Mouse (Mus musculus): Measurements from ENCODE around the gene Abcb4. TPM values are rescaled to one million over a fixed set of nuclear protein-coding genes. Genes with fewer than 3 reads are reported as not detected.
"Not testable (repeated sequence)": the region's sequence is repeated elsewhere in the genome, so short reads cannot be mapped to it uniquely, and the experiment has no call there.

Abcb4 gene
- polyA plus RNA-seq, 1 experiment from 2014 or later, result 0.67 TPM

GRCm38 (mm10) chr5:8901001-8901400, 7.5 kb downstream of the Abcb4 start:
- Histone ChIP-seq H3K4me2 (ENCODE audit: low read length) (no peak overlapping the region), H3K4me3 (ENCODE audit: low read depth, low read length) (no peak overlapping the region), H3K4me1 (ENCODE audit: control insufficient read depth, insufficient read depth, low read length) (no peaks in the 10 kb centered on the region), H3K36me3 (ENCODE audit: control insufficient read depth, insufficient read depth, low read length) (no peaks in the 10 kb centered on the region), H3K27me3 (ENCODE audit: control insufficient read depth, insufficient read depth, low read depth, low read length) (no peaks in the 10 kb centered on the region), H3K9me3 (replicated peaks; ENCODE audit: control insufficient read depth, low read length, poor library complexity, severe bottlenecking) (no peaks in the 10 kb centered on the region), H3K9ac (ENCODE audit: low read depth, low read length) (no peak overlapping the region), H3K27ac (ENCODE audit: low read length) (no peak overlapping the region)
- no peak for ATAC-seq
- WGBS, result 88% methylated on average over 1 of the region's 1 CpGs

GRCm38 (mm10) chr5:8902141-8902817, 8.8 kb downstream of the Abcb4 start:
- no peak for ATAC-seq
- Histone ChIP-seq H3K27ac (ENCODE audit: low read length) (no peak overlapping the region), H3K4me1 (ENCODE audit: control insufficient read depth, insufficient read depth, low read length) (no peaks in the 10 kb centered on the region), H3K9ac (ENCODE audit: low read depth, low read length) (no peak overlapping the region), H3K36me3 (ENCODE audit: control insufficient read depth, insufficient read depth, low read length) (no peaks in the 10 kb centered on the region), H3K4me3 (ENCODE audit: low read depth, low read length) (no peak overlapping the region), H3K27me3 (ENCODE audit: control insufficient read depth, insufficient read depth, low read depth, low read length) (no peaks in the 10 kb centered on the region), H3K4me2 (ENCODE audit: low read length) (no peak overlapping the region), H3K9me3 (replicated peaks; ENCODE audit: control insufficient read depth, low read length, poor library complexity, severe bottlenecking) (no peaks in the 10 kb centered on the region)
- WGBS, result 59% methylated on average over 6 of the region's 6 CpGs

GRCm38 (mm10) chr5:8904539-8904938, 11.0 kb downstream of the Abcb4 start:
- no peak overlapping the region for H3K4me3 ChIP-seq (ENCODE audit: low read depth, low read length)
- H3K36me3 ChIP-seq (ENCODE audit: control insufficient read depth, insufficient read depth, low read length), result no peaks in the 10 kb centered on the region
- no peak for ATAC-seq
- no peak overlapping the region for H3K27ac ChIP-seq (ENCODE audit: low read length)
- 35% methylated on average over 6 of the region's 6 CpGs for WGBS
- H3K4me1 ChIP-seq (ENCODE audit: control insufficient read depth, insufficient read depth, low read length), result no peaks in the 10 kb centered on the region
- H3K27me3 ChIP-seq (ENCODE audit: control insufficient read depth, insufficient read depth, low read depth, low read length), result no peaks in the 10 kb centered on the region
- H3K9ac ChIP-seq (ENCODE audit: low read depth, low read length), result no peak overlapping the region
- no peak overlapping the region for H3K4me2 ChIP-seq (ENCODE audit: low read length)
- no peaks in the 10 kb centered on the region for H3K9me3 ChIP-seq (replicated peaks; ENCODE audit: control insufficient read depth, low read length, poor library complexity, severe bottlenecking)

- 79% methylated on average over 8 of the region's 8 CpGs for WGBS
- H3K4me2 ChIP-seq (ENCODE audit: low read length), result no peak overlapping the region
- no peaks in the 10 kb centered on the region for H3K4me1 ChIP-seq (ENCODE audit: control insufficient read depth, insufficient read depth, low read length)
- no peak overlapping the region for H3K4me3 ChIP-seq (ENCODE audit: low read depth, low read length)
- H3K9ac ChIP-seq (ENCODE audit: low read depth, low read length), result no peak overlapping the region
- H3K9me3 ChIP-seq (replicated peaks; ENCODE audit: control insufficient read depth, low read length, poor library complexity, severe bottlenecking), result no peaks in the 10 kb centered on the region; the same call in 1 of the 2 replicates
- no peak for ATAC-seq
- H3K27me3 ChIP-seq (ENCODE audit: control insufficient read depth, insufficient read depth, low read depth, low read length), result no peaks in the 10 kb centered on the region
- H3K36me3 ChIP-seq (ENCODE audit: control insufficient read depth, insufficient read depth, low read length), result no peaks in the 10 kb centered on the region
- no peak overlapping the region for H3K27ac ChIP-seq (ENCODE audit: low read length)
These were observed 18.2 kb downstream of the Abcb4 start for GRCm38 (mm10) chr5:8911567-8912198.

- WGBS, result 88% methylated on average over 2 of the region's 2 CpGs
- Histone ChIP-seq H3K9ac (ENCODE audit: low read depth, low read length) (no peak overlapping the region), H3K4me1 (ENCODE audit: control insufficient read depth, insufficient read depth, low read length) (no peaks in the 10 kb centered on the region), H3K27me3 (ENCODE audit: control insufficient read depth, insufficient read depth, low read depth, low read length) (no peaks in the 10 kb centered on the region), H3K36me3 (ENCODE audit: control insufficient read depth, insufficient read depth, low read length) (no peaks in the 10 kb centered on the region), H3K9me3 (replicated peaks; ENCODE audit: control insufficient read depth, low read length, poor library complexity, severe bottlenecking) (no peaks in the 10 kb centered on the region; the same call in 1 of the 2 replicates), H3K4me2 (ENCODE audit: low read length) (no peak overlapping the region), H3K4me3 (ENCODE audit: low read depth, low read length) (no peak overlapping the region), H3K27ac (ENCODE audit: low read length) (no peak overlapping the region)
- no peak for ATAC-seq
These were observed 22.9 kb downstream of the Abcb4 start for GRCm38 (mm10) chr5:8916400-8916799.

GRCm38 (mm10) chr5:8917069-8917468, 23.6 kb downstream of the Abcb4 start:
- H3K27me3 ChIP-seq (ENCODE audit: control insufficient read depth, insufficient read depth, low read depth, low read length), result no peaks in the 10 kb centered on the region
- H3K4me3 ChIP-seq (ENCODE audit: low read depth, low read length), result no peak overlapping the region
- no peak overlapping the region for H3K4me2 ChIP-seq (ENCODE audit: low read length)
- no peaks in the 10 kb centered on the region; the same call in 1 of the 2 replicates for H3K9me3 ChIP-seq (replicated peaks; ENCODE audit: control insufficient read depth, low read length, poor library complexity, severe bottlenecking)
- H3K27ac ChIP-seq (ENCODE audit: low read length), result no peak overlapping the region
- no peaks in the 10 kb centered on the region for H3K36me3 ChIP-seq (ENCODE audit: control insufficient read depth, insufficient read depth, low read length)
- WGBS, result 77% methylated on average over 6 of the region's 6 CpGs
- no peak overlapping the region for H3K9ac ChIP-seq (ENCODE audit: low read depth, low read length)
- H3K4me1 ChIP-seq (ENCODE audit: control insufficient read depth, insufficient read depth, low read length), result no peaks in the 10 kb centered on the region
- no peak for ATAC-seq

- Histone ChIP-seq H3K4me3 (ENCODE audit: low read depth, low read length) (no peak overlapping the region), H3K36me3 (ENCODE audit: control insufficient read depth, insufficient read depth, low read length) (no peaks in the 10 kb centered on the region), H3K4me2 (ENCODE audit: low read length) (no peak overlapping the region), H3K27me3 (ENCODE audit: control insufficient read depth, insufficient read depth, low read depth, low read length) (no peaks in the 10 kb centered on the region), H3K27ac (ENCODE audit: low read length) (no peak overlapping the region), H3K9ac (ENCODE audit: low read depth, low read length) (no peak overlapping the region), H3K9me3 (replicated peaks; ENCODE audit: control insufficient read depth, low read length, poor library complexity, severe bottlenecking) (no peaks in the 10 kb centered on the region; the same call in 1 of the 2 replicates), H3K4me1 (ENCODE audit: control insufficient read depth, insufficient read depth, low read length) (no peaks in the 10 kb centered on the region)
- ATAC-seq, result no peak
- WGBS, result 85% methylated on average over 9 of the region's 9 CpGs
These were observed 34.9 kb downstream of the Abcb4 start for GRCm38 (mm10) chr5:8928440-8928839.

GRCm38 (mm10) chr5:8937965-8938364, 44.4 kb downstream of the Abcb4 start:
- ATAC-seq, result no peak
- H3K4me3 ChIP-seq (ENCODE audit: low read depth, low read length), result no peak overlapping the region
- no peaks in the 10 kb centered on the region for H3K9me3 ChIP-seq (replicated peaks; ENCODE audit: control insufficient read depth, low read length, poor library complexity, severe bottlenecking)
- no peak overlapping the region for H3K9ac ChIP-seq (ENCODE audit: low read depth, low read length)
- H3K4me2 ChIP-seq (ENCODE audit: low read length), result no peak overlapping the region
- no peaks in the 10 kb centered on the region for H3K27me3 ChIP-seq (ENCODE audit: control insufficient read depth, insufficient read depth, low read depth, low read length)
- H3K4me1 ChIP-seq (ENCODE audit: control insufficient read depth, insufficient read depth, low read length), result no peaks in the 10 kb centered on the region
- no peak overlapping the region for H3K27ac ChIP-seq (ENCODE audit: low read length)
- no peaks in the 10 kb centered on the region for H3K36me3 ChIP-seq (ENCODE audit: control insufficient read depth, insufficient read depth, low read length)
- WGBS, result 96% methylated on average over 7 of the region's 7 CpGs

GRCm38 (mm10) chr5:8941266-8941665, 47.7 kb downstream of the Abcb4 start:
- not testable (repeated sequence) for H3K4me1 ChIP-seq (ENCODE audit: control insufficient read depth, insufficient read depth, low read length); H3K4me2 ChIP-seq (ENCODE audit: low read length); H3K9ac ChIP-seq (ENCODE audit: low read depth, low read length); H3K9me3 ChIP-seq (replicated peaks; ENCODE audit: control insufficient read depth, low read length, poor library complexity, severe bottlenecking); H3K27ac ChIP-seq (ENCODE audit: low read length); H3K36me3 ChIP-seq (ENCODE audit: control insufficient read depth, insufficient read depth, low read length); H3K4me3 ChIP-seq (ENCODE audit: low read depth, low read length); H3K27me3 ChIP-seq (ENCODE audit: control insufficient read depth, insufficient read depth, low read depth, low read length); ATAC-seq
- WGBS, result no CpG with 5 or more reads among the region's 1 CpGs
